Mouse (Mus musculus) stomach, postnatal 0 days (tissue): ENCODE data around the gene Cdc42bpa. TPM values are rescaled to one million over a fixed set of nuclear protein-coding genes. Genes with fewer than 3 reads are reported as not detected.

Experiments used
- ATAC-seq: fragments of 200-750 bp; cut with Nextera tagmentation; 2 replicates; pipeline ENCODE4 v1.8.0; 2017; ENCODE audit not compliant: low FRiP score, low TSS enrichment
- DNase-seq: peaks from one replicate; pipeline ENCODE4 v3.0.0-alpha.2; 2016; ENCODE audit warnings: low spot score
- H3K27ac ChIP-seq: fragments of 300-500 bp; sonication (generic); replicated peaks from 2 replicates; pipeline ENCODE4 v1.5.1; 2014; ENCODE audit warnings: mild to moderate bottlenecking, control low read depth
- H3K27me3 ChIP-seq: fragments of 300-500 bp; sonication (generic); 2 replicates; pipeline ENCODE4 v1.6.1; 2014; ENCODE audit warnings: low read length; ENCODE audit not compliant: control insufficient read depth, insufficient read depth
- H3K36me3 ChIP-seq: fragments of 300-500 bp; sonication (generic); 2 replicates; pipeline ENCODE4 v1.6.1; 2014; ENCODE audit warnings: low read length, mixed read lengths; ENCODE audit not compliant: control insufficient read depth, insufficient read depth
- H3K4me1 ChIP-seq: fragments of 300-500 bp; sonication (generic); replicated peaks from 2 replicates; pipeline ENCODE4 v1.6.1; 2014; ENCODE audit warnings: antibody characterized with exemption; ENCODE audit not compliant: control insufficient read depth, insufficient read depth
- H3K4me2 ChIP-seq: fragments of 300-500 bp; sonication (generic); replicated peaks from 2 replicates; pipeline ENCODE4 v1.6.1; 2014; ENCODE audit warnings: low read depth, mild to moderate bottlenecking, control low read depth, moderate library complexity
- H3K4me3 ChIP-seq: fragments of 300-500 bp; sonication (generic); 2 replicates; pipeline ENCODE4 v1.5.1; 2014; ENCODE audit warnings: low read depth, low read length, control low read depth
- H3K9ac ChIP-seq: fragments of 300-500 bp; sonication (generic); 2 replicates; pipeline ENCODE4 v1.6.1; 2014; ENCODE audit warnings: mild to moderate bottlenecking, low read length, control low read depth, mixed read lengths
- H3K9me3 ChIP-seq: fragments of 300-500 bp; sonication (generic); 2 replicates; pipeline ENCODE4 v1.6.1; 2016; ENCODE audit warnings: low read length; ENCODE audit not compliant: control insufficient read depth
- CTCF ChIP-seq: IDR thresholded peaks from 2 replicates; pipeline ENCODE4 v1.5.1; 2016; ENCODE audit warnings: antibody characterized with exemption, low read depth, mild to moderate bottlenecking, moderate library complexity
- EP300 ChIP-seq: optimal IDR thresholded peaks from 2 replicates; pipeline ENCODE3; 2016; ENCODE audit warnings: antibody characterized with exemption
- WGBS: fragments of 180-500 bp; shearing (Covaris S2); extraction: QIAGEN DNeasy Blood & Tissue Kit; methylation state at CpG from one replicate; pipeline ENCODE4 v1.1.7; 2014; 5-methylcytosine and 5-hydroxymethylcytosine counted together
- polyA plus RNA-seq: library from polyadenylated mRNA; unstranded; fragments of >200 nt; fragmentation: Nextera tagmentation; extraction: Ambion mirVana; gene quantifications from 2 replicates; pipeline ENCODE4 v1.2.1, GENCODE M21; 2015

Gene Cdc42bpa
- polyA plus RNA-seq, 1 experiment from 2014 or later, result 8.0 TPM

DNA sequence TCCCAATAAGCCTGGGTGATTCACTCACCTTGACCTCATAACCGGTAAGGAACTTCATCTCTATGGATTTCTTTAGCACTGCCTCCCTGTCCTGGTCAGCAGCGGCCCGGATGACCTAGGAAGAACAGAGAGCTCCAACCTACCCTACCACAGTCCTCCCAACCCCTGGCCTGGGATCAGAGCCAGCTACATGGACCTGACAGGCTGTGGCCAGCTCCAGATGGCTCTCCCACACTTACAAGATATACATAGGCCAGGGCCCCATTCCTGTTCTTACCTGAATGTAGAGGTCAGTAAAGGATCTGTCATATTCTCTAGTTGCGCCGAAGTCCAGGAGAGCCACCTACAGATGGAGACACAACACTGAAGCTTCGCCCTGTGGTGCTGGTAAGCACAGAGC is 208.0 kb downstream of the Cdc42bpa start:
- Histone ChIP-seq H3K9ac (no peak overlapping the region), H3K4me3 (no peak overlapping the region), H3K27me3 (no peaks in the 10 kb centered on the region), H3K9me3 (no peaks in the 10 kb centered on the region), H3K36me3 (peaks cover 5% of the 10 kb centered on the region; the same call in 1 of the 2 replicates), H3K4me2 (no peak overlapping the region), H3K4me1 (no peaks in the 10 kb centered on the region), H3K27ac (no peak overlapping the region)
- no peak for ATAC-seq
- TF ChIP-seq EP300, result no peak
- WGBS, result 92% methylated on average over 6 of the region's 6 CpGs
- no peak for DNase-seq

DNA sequence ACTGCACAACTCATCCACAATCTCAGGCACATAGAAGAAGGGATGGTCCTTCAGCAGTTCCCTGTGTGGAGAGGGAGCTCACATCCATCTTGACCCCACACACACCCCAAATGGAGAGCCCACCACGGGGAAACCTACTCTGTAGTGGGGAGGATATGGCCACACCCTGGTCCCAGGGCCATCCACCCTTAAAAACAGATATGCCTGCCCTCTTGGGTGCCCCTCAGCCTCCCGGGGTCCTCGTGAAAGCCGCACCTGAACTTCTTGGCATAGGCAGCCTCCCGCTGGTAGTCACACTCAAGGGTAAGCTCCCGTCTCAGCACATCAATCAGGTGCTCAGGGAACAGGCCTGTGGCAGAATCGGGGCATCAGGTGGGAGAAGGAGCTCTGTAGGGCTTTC is 208.9 kb downstream of the Cdc42bpa start:
- WGBS, result 86% methylated on average over 7 of the region's 7 CpGs
- H3K9me3 ChIP-seq, result no peaks in the 10 kb centered on the region
- H3K27me3 ChIP-seq, result no peaks in the 10 kb centered on the region
- ATAC-seq (no peak), DNase-seq (no peak)
- H3K36me3 ChIP-seq, result peaks cover 5% of the 10 kb centered on the region; the same call in 1 of the 2 replicates
- no peaks in the 10 kb centered on the region for H3K4me1 ChIP-seq
- H3K9ac ChIP-seq, result no peak overlapping the region
- H3K27ac ChIP-seq, result no peak overlapping the region
- no peak overlapping the region for H3K4me3 ChIP-seq
- TF ChIP-seq CTCF (no peak), EP300 (no peak)
- no peak overlapping the region for H3K4me2 ChIP-seq

DNA sequence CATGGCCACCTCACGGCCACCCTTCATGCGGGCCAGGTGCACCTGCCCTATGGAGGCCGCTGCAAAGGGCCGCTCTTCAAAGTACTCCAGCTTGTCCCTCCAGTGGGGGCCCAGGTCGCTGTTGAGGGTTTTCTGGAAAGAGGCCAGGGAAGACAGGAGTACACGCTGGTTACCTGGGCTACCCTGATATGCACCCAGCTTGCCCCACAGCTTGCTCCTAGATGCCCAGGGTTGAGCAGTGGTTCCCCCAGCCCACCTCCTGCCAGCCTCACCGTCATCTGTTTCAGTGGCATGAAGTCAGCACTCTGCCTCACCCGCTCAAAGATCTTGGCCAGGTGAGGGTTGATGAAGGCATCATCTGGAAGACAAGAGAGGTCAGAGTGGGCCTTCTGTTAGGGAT is 209.8 kb downstream of the Cdc42bpa start:
- no peak for ATAC-seq
- Histone ChIP-seq H3K4me3 (no peak overlapping the region), H3K4me1 (no peaks in the 10 kb centered on the region), H3K4me2 (no peak overlapping the region), H3K27ac (no peak overlapping the region), H3K36me3 (peaks cover 5% of the 10 kb centered on the region; the same call in 1 of the 2 replicates), H3K27me3 (no peaks in the 10 kb centered on the region), H3K9ac (no peak overlapping the region), H3K9me3 (no peaks in the 10 kb centered on the region)
- WGBS, result 90% methylated on average over 8 of the region's 8 CpGs
- no peak for DNase-seq
- no peak for TF ChIP-seq CTCF
- TF ChIP-seq EP300, result no peak

- no peak overlapping the region for H3K27ac ChIP-seq
- 75% methylated on average over 2 of the region's 2 CpGs for WGBS
- H3K27me3 ChIP-seq, result no peaks in the 10 kb centered on the region
- H3K9me3 ChIP-seq, result no peaks in the 10 kb centered on the region
- no peak for TF ChIP-seq EP300
- no peak for TF ChIP-seq CTCF
- no peak overlapping the region for H3K4me3 ChIP-seq
- no peaks in the 10 kb centered on the region for H3K4me1 ChIP-seq
- ATAC-seq, result no peak
- peaks cover under 1% of the 10 kb centered on the region; the same call in 1 of the 2 replicates for H3K36me3 ChIP-seq
- H3K4me2 ChIP-seq, result no peak overlapping the region
- no peak for DNase-seq
- H3K9ac ChIP-seq, result no peak overlapping the region
Measured at GRCm38 (mm10) chr1:180171883-180172282, 211.6 kb downstream of the Cdc42bpa start.

- Histone ChIP-seq H3K27ac (no peak overlapping the region), H3K4me3 (no peak overlapping the region), H3K4me1 (no peaks in the 10 kb centered on the region), H3K36me3 (no peaks in the 10 kb centered on the region), H3K9ac (no peak overlapping the region), H3K9me3 (no peaks in the 10 kb centered on the region), H3K4me2 (no peak overlapping the region), H3K27me3 (no peaks in the 10 kb centered on the region)
- no peak for TF ChIP-seq CTCF
- 90% methylated on average over 4 of the region's 4 CpGs for WGBS
- ATAC-seq, result no peak
- DNase-seq, result no peak
Measured at GRCm38 (mm10) chr1:180172600-180172999, 212.3 kb downstream of the Cdc42bpa start.

GRCm38 (mm10) chr1:180173017-180173416 is 212.7 kb downstream of the Cdc42bpa start:
- ATAC-seq, result no peak
- WGBS, result 80% methylated on average over 5 of the region's 5 CpGs
- Histone ChIP-seq H3K9ac (no peak overlapping the region), H3K36me3 (no peaks in the 10 kb centered on the region), H3K27ac (no peak overlapping the region), H3K4me2 (no peak overlapping the region), H3K27me3 (no peaks in the 10 kb centered on the region), H3K9me3 (no peaks in the 10 kb centered on the region), H3K4me3 (no peak overlapping the region), H3K4me1 (no peaks in the 10 kb centered on the region)
- no peak for TF ChIP-seq EP300
- no peak for TF ChIP-seq CTCF
- DNase-seq, result no peak
